Mouse (Mus musculus) embryonic facial prominence, embryonic 11.5 days (tissue): Measurements from ENCODE around the gene Hsd17b12. TPM values are rescaled to one million over a fixed set of nuclear protein-coding genes. Genes with fewer than 3 reads are reported as not detected.

Source experiments
- ATAC-seq: fragments of 200-750 bp; cut with Nextera tagmentation; replicated peaks from 2 replicates; pipeline ENCODE4 v1.8.0; 2017; ENCODE audit warnings: low read depth; ENCODE audit not compliant: insufficient number of reproducible peaks, low FRiP score, low TSS enrichment
- DNase-seq: peaks from one replicate; pipeline ENCODE4 v3.0.0-alpha.2; 2015; ENCODE audit warnings: low spot score
- H3K27ac ChIP-seq: fragments of 300-500 bp; sonication (generic); replicated peaks from 2 replicates; pipeline ENCODE4 v1.5.1; 2014; ENCODE audit warnings: mild to moderate bottlenecking, low read depth, low read length, control low read depth
- H3K27me3 ChIP-seq: fragments of 300-500 bp; sonication (generic); 2 replicates; pipeline ENCODE4 v1.6.1; 2014; ENCODE audit warnings: mild to moderate bottlenecking, low read length, moderate library complexity, mixed read lengths; ENCODE audit not compliant: control insufficient read depth, insufficient read depth
- H3K36me3 ChIP-seq: fragments of 300-500 bp; sonication (generic); replicated peaks from 2 replicates; pipeline ENCODE4 v1.6.1; 2014; ENCODE audit warnings: low read depth, mild to moderate bottlenecking, low read length, moderate library complexity, mixed read lengths; ENCODE audit not compliant: control insufficient read depth, insufficient read depth
- H3K4me1 ChIP-seq: fragments of 300-500 bp; sonication (generic); 2 replicates; pipeline ENCODE4 v1.6.1; 2014; ENCODE audit warnings: low read length, mixed read lengths; ENCODE audit not compliant: control insufficient read depth, insufficient read depth
- H3K4me2 ChIP-seq: fragments of 300-500 bp; sonication (generic); 2 replicates; pipeline ENCODE4 v1.6.1; 2014; ENCODE audit warnings: low read depth, mild to moderate bottlenecking, control low read depth, low read length, moderate library complexity
- H3K4me3 ChIP-seq: fragments of 300-500 bp; sonication (generic); 2 replicates; pipeline ENCODE4 v1.5.1; 2014; ENCODE audit warnings: low read depth, low read length, control low read depth
- H3K9ac ChIP-seq: fragments of 300-500 bp; sonication (generic); replicated peaks from 2 replicates; pipeline ENCODE4 v1.6.1; 2014; ENCODE audit warnings: mild to moderate bottlenecking, control low read depth, low read length
- H3K9me3 ChIP-seq: fragments of 300-500 bp; sonication (generic); replicated peaks from 2 replicates; pipeline ENCODE4 v1.6.1; 2016; ENCODE audit warnings: mild to moderate bottlenecking, low read length, inconsistent platforms, mixed read lengths; ENCODE audit not compliant: control insufficient read depth
- WGBS: fragments of 180-500 bp; shearing (Covaris S2); extraction: QIAGEN DNeasy Blood & Tissue Kit; methylation state at CpG from one replicate; pipeline ENCODE4 v1.1.7; 2014; 5-methylcytosine and 5-hydroxymethylcytosine counted together
- polyA plus RNA-seq: library from polyadenylated mRNA; unstranded; fragments of >200 nt; fragmentation: Nextera tagmentation; extraction: Ambion mirVana; gene quantifications from 2 replicates; pipeline ENCODE4 v1.2.1, GENCODE M21; 2014

Gene Hsd17b12
- polyA plus RNA-seq, 1 experiment from 2014 or later, result 126 TPM

- no peaks in the 10 kb centered on the region for H3K36me3 ChIP-seq
- ATAC-seq (no peak), DNase-seq (peak; percentile 72)
- no peak overlapping the region for H3K4me2 ChIP-seq
- 70% methylated on average over 9 of the region's 9 CpGs for whole genome bisulfite sequencing
- no peaks in the 10 kb centered on the region for H3K9me3 ChIP-seq
- no peak overlapping the region for H3K9ac ChIP-seq
- no peaks in the 10 kb centered on the region for H3K4me1 ChIP-seq
- H3K27ac ChIP-seq, result no peak overlapping the region
- no peak overlapping the region for H3K4me3 ChIP-seq
- no peaks in the 10 kb centered on the region for H3K27me3 ChIP-seq
Measured at GRCm38 (mm10) chr2:94035428-94036331, 122.1 kb downstream of the Hsd17b12 start.

- ATAC-seq, result no peak
- H3K4me3 ChIP-seq, result no peak overlapping the region
Measured at GRCm38 (mm10) chr2:94030602-94031001, 127.2 kb downstream of the Hsd17b12 start.

DNA sequence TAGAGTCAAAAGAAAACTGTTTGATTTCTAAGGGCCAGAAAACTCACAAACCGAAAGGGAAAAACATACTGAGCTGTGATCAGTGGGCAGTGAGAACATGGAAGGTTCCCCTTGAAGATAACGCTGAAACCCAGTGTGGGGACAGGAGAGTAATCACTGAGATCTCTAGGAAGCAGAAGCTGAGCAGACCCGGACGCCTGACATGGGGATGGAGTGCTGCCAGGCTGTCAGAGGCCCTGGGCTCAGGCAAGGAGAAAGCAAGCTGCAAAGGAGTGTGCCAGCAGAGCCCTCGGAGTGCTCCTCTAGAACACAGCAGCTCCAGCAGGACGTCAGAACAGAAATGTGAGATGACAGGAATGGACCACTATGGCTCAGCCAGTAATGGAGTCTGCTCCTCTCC, 133.1 kb downstream of the Hsd17b12 start:
- ATAC-seq (no peak), DNase-seq (no peak)
- Histone ChIP-seq H3K4me1 (no peaks in the 10 kb centered on the region), H3K4me2 (no peak overlapping the region), H3K36me3 (no peaks in the 10 kb centered on the region), H3K9ac (no peak overlapping the region), H3K4me3 (no peak overlapping the region), H3K9me3 (no peaks in the 10 kb centered on the region), H3K27me3 (no peaks in the 10 kb centered on the region), H3K27ac (no peak overlapping the region)
- WGBS, result 58% methylated on average over 6 of the region's 6 CpGs

More at GRCm38 (mm10) chr2:94030602-94031001, 127.2 kb downstream of the Hsd17b12 start:
- Histone ChIP-seq H3K36me3 (no peaks in the 10 kb centered on the region), H3K4me1 (no peaks in the 10 kb centered on the region), H3K9ac (no peak overlapping the region), H3K4me2 (no peak overlapping the region), H3K9me3 (no peaks in the 10 kb centered on the region), H3K27me3 (no peaks in the 10 kb centered on the region), H3K27ac (no peak overlapping the region)
- DNase-seq, result no peak

- Histone ChIP-seq H3K27me3 (no peaks in the 10 kb centered on the region), H3K9me3 (no peaks in the 10 kb centered on the region), H3K4me1 (peaks cover 3% of the 10 kb centered on the region), H3K27ac (no peak within 1 kb of the TSS), H3K4me3 (peak within 1 kb of the TSS; percentile 78), H3K36me3 (no peaks in the 10 kb centered on the region), H3K9ac (peak within 1 kb of the TSS; percentile 88), H3K4me2 (peak within 1 kb of the TSS; percentile 79)
- ATAC-seq (peak; percentile 98), DNase-seq (peak; percentile 95)
- 6% methylated on average over 47 of the region's 47 CpGs for WGBS
Measured at GRCm38 (mm10) chr2:94010335-94011291, 147.2 kb downstream of the Hsd17b12 start, which contains the start of gene Alkbh3. TSS of gene Alkbh3 (minus strand) at chr2:94010807.

GRCm38 (mm10) chr2:94002331-94002730, 155.4 kb downstream of the Hsd17b12 start:
- Histone ChIP-seq H3K9ac (no peak overlapping the region), H3K4me1 (no peaks in the 10 kb centered on the region), H3K4me3 (no peak overlapping the region), H3K9me3 (no peaks in the 10 kb centered on the region), H3K27me3 (no peaks in the 10 kb centered on the region), H3K27ac (no peak overlapping the region), H3K4me2 (no peak overlapping the region), H3K36me3 (peaks cover 4% of the 10 kb centered on the region)
- DNase-seq (peak; percentile 91), ATAC-seq (no peak)
- WGBS, result 5% methylated on average over 2 of the region's 2 CpGs

DNA sequence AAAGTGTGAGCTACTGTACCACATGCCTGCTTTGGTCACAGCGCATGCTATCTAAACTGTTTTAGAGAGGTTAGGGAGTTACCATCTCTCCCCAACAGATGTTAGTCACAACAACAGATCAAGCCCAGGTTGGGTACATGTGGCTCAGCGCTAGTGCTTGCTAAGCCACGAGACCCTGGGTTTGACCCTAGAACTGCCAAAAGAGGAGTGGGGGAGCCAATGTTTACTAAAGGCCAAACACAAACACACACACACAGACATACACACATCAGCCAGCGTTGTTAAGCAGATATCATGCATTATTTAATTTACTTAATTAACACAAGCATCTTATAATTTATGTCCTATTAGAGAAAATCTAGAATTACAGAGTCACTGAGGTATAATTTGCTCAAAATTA, 155.8 kb downstream of the Hsd17b12 start:
- H3K36me3 ChIP-seq, result peaks cover 4% of the 10 kb centered on the region
- DNase-seq, result no peak
- H3K27me3 ChIP-seq, result no peaks in the 10 kb centered on the region
- H3K4me2 ChIP-seq, result no peak overlapping the region
- H3K4me3 ChIP-seq, result no peak overlapping the region
- H3K9me3 ChIP-seq, result no peaks in the 10 kb centered on the region
- H3K4me1 ChIP-seq, result no peaks in the 10 kb centered on the region
- WGBS, result 85% methylated on average over 4 of the region's 4 CpGs
- H3K27ac ChIP-seq, result no peak overlapping the region
- no peak for ATAC-seq
- H3K9ac ChIP-seq, result no peak overlapping the region

DNA sequence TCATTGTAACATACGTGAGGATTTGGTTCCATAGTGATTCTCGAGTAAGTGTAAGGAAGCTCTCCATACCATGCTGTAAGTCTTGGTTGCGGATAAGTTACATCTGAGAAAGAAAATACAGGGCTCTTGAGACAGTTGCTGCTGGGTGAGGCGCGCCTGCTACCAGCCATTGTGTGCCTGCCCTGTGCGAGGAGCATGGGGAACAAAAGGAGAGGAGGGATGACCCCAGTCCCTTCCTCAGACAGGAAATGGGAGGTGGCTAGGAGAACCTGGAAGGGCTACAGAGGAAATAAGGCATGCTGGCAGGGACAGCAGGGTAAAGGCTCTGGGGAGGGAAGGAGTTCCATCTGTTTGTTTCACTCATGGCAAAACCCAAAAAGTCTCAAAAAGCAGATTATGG, 156.4 kb downstream of the Hsd17b12 start:
- ATAC-seq, result no peak
- H3K9me3 ChIP-seq, result no peaks in the 10 kb centered on the region
- no peak overlapping the region for H3K4me2 ChIP-seq
- 85% methylated on average over 6 of the region's 6 CpGs for WGBS
- peaks cover 4% of the 10 kb centered on the region for H3K36me3 ChIP-seq
- no peak overlapping the region for H3K27ac ChIP-seq
- no peak for DNase-seq
- no peaks in the 10 kb centered on the region for H3K27me3 ChIP-seq
- no peak overlapping the region for H3K4me3 ChIP-seq
- no peak overlapping the region for H3K9ac ChIP-seq
- no peaks in the 10 kb centered on the region for H3K4me1 ChIP-seq
